Mouse (Mus musculus): ENCODE results near the gene Grik4.

- no peak for TF ChIP-seq CTCF (conservative IDR thresholded peaks at IDR 0.05; ENCODE audit: low read length)
- no peak for TF ChIP-seq POU5F1 (IDR thresholded peaks at IDR 0.05; ENCODE audit: borderline replicate concordance, low read length)
These were observed 35.5 kb downstream of the Grik4 start for GRCm38 (mm10) chr9:42908657-42909313.

Measured in E14TG2a.4 (cell line).